Mouse (Mus musculus): ENCODE results near the gene Hnrnph1.

GRCm38 (mm10) chr11:50387167-50387679, 10.4 kb downstream of the Hnrnph1 start:
- no peak for TF ChIP-seq EP300 (IDR thresholded peaks at IDR 0.05; ENCODE audit: low read depth)
- TF ChIP-seq CTCF (IDR thresholded peaks at IDR 0.05; ENCODE audit: low read depth) = no peak
